Mouse (Mus musculus): ENCODE results near the gene Lrrc38. TPM values are rescaled to one million over a fixed set of nuclear protein-coding genes. Genes with fewer than 3 reads are reported as not detected.

Gene Lrrc38
- polyA plus RNA-seq, 1 experiment = 0.25 TPM

DNA sequence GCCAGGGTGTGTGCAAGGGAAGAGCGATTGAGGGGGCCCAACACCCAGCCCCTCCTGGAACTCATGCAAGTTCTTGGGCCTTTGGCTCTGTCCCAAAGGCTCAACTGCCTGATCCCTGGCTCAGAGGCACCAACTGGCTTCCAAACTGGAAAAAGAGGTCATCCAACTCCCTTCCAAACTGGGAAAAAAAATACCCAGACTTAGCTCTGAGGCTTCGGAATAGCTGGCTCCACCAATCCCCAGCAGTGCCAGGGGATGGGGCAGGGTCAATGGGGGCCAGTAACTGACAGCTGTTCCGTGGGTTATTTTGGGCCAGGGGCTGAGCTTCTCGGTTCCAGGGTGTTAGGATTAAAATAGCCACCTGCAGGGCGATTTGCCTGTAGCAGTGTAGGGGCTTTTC, 879 bp upstream of the Lrrc38 start:
- H3K4me3 ChIP-seq (replicated peaks; ENCODE audit: extremely low read depth, low read depth, low read length) = no peak overlapping the region
- DNase-seq = no peak
- WGBS = 18% methylated on average over 5 of the region's 5 CpGs
- TF ChIP-seq CTCF (IDR thresholded peaks at IDR 0.05; ENCODE audit: insufficient read depth, low read length) (no peak), POLR2A (IDR thresholded peaks at IDR 0.05; ENCODE audit: borderline replicate concordance, extremely low read depth, low read depth, low read length) (no peak)
- H3K4me1 ChIP-seq (ENCODE audit: control insufficient read depth, insufficient read depth, low read length) = no peaks in the 10 kb centered on the region

DNA sequence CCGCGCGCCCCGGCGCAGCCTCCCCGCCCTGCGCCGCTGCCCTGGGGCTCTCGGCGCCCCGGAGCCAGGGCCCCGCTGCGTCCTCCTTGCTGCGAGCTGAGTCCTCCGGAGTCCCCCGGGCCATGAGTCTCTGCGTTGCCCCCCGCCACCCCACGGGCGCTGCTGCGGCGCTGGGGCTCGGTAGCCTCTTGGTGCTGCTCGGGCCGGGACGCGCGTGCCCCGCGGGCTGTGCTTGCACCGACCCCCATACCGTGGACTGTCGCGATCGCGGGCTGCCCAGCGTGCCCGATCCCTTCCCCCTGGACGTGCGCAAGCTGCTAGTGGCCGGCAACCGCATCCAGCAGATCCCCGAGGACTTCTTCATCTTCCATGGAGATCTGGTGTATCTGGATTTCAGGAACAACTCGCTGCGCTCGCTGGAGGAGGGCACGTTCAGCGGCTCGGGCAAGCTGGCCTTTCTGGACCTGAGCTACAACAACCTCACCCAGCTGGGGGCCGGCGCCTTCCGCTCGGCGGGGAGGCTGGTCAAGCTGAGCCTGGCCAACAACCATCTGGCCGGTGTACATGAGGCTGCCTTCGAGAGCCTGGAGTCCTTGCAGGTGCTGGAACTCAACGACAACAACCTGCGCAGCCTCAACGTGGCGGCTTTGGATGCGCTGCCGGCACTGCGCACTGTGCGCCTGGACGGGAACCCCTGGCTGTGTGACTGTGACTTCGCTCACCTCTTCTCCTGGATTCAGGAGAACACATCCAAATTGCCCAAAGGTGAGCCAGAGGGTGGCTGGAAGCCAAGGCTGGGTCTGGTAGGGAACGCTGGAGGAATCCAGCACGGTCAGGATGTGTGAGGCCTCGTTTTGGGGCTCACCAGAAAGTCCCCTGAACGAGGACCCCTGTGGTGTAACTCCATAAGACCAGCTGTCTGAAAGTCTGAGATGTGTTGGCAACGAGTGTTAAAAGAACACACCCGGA, 774 bp downstream of the Lrrc38 start:
- WGBS = 3% methylated on average over 72 of the region's 72 CpGs
- TF ChIP-seq POLR2A (IDR thresholded peaks at IDR 0.05; ENCODE audit: borderline replicate concordance, extremely low read depth, low read depth, low read length) (no peak), CTCF (IDR thresholded peaks at IDR 0.05; ENCODE audit: insufficient read depth, low read length) (no peak)
- Histone ChIP-seq H3K4me1 (ENCODE audit: control insufficient read depth, insufficient read depth, low read length) (no peaks in the 10 kb centered on the region), H3K4me3 (replicated peaks; ENCODE audit: extremely low read depth, low read depth, low read length) (no peak overlapping the region)
- no peak for DNase-seq

- TF ChIP-seq POLR2A (IDR thresholded peaks at IDR 0.05; ENCODE audit: borderline replicate concordance, extremely low read depth, low read depth, low read length) (no peak), CTCF (IDR thresholded peaks at IDR 0.05; ENCODE audit: insufficient read depth, low read length) (no peak)
- DNase-seq = no peak
- Histone ChIP-seq H3K4me3 (replicated peaks; ENCODE audit: extremely low read depth, low read depth, low read length) (no peak overlapping the region), H3K4me1 (ENCODE audit: control insufficient read depth, insufficient read depth, low read length) (no peaks in the 10 kb centered on the region)
- 78% methylated on average over 4 of the region's 4 CpGs for WGBS
These were observed 2.7 kb downstream of the Lrrc38 start for GRCm38 (mm10) chr4:143352301-143352700.

GRCm38 (mm10) chr4:143361520-143361919, 12.0 kb downstream of the Lrrc38 start:
- no peaks in the 10 kb centered on the region for H3K4me1 ChIP-seq (ENCODE audit: control insufficient read depth, insufficient read depth, low read length)
- H3K4me3 ChIP-seq (replicated peaks; ENCODE audit: extremely low read depth, low read depth, low read length) = no peak overlapping the region
- no peak for DNase-seq
- no peak for TF ChIP-seq POLR2A (IDR thresholded peaks at IDR 0.05; ENCODE audit: borderline replicate concordance, extremely low read depth, low read depth, low read length)
- no peak for TF ChIP-seq CTCF (IDR thresholded peaks at IDR 0.05; ENCODE audit: insufficient read depth, low read length)
- WGBS = 59% methylated on average over 10 of the region's 10 CpGs

- H3K4me3 ChIP-seq (replicated peaks; ENCODE audit: extremely low read depth, low read depth, low read length) = no peak overlapping the region
- no peaks in the 10 kb centered on the region for H3K4me1 ChIP-seq (ENCODE audit: control insufficient read depth, insufficient read depth, low read length)
- 52% methylated on average over 15 of the region's 15 CpGs for WGBS
- DNase-seq = no peak
- TF ChIP-seq CTCF (IDR thresholded peaks at IDR 0.05; ENCODE audit: insufficient read depth, low read length) = no peak
- TF ChIP-seq POLR2A (IDR thresholded peaks at IDR 0.05; ENCODE audit: borderline replicate concordance, extremely low read depth, low read depth, low read length) = no peak
These were observed 17.0 kb downstream of the Lrrc38 start for GRCm38 (mm10) chr4:143366415-143367041.

- no peak for TF ChIP-seq POLR2A (IDR thresholded peaks at IDR 0.05; ENCODE audit: borderline replicate concordance, extremely low read depth, low read depth, low read length)
- TF ChIP-seq CTCF (IDR thresholded peaks at IDR 0.05; ENCODE audit: insufficient read depth, low read length) = no peak
- Histone ChIP-seq H3K4me3 (replicated peaks; ENCODE audit: extremely low read depth, low read depth, low read length) (no peak overlapping the region), H3K4me1 (ENCODE audit: control insufficient read depth, insufficient read depth, low read length) (no peaks in the 10 kb centered on the region)
- DNase-seq = no peak
- WGBS = 39% methylated on average over 7 of the region's 7 CpGs
These were observed 29.9 kb downstream of the Lrrc38 start for GRCm38 (mm10) chr4:143379480-143379879.

DNA sequence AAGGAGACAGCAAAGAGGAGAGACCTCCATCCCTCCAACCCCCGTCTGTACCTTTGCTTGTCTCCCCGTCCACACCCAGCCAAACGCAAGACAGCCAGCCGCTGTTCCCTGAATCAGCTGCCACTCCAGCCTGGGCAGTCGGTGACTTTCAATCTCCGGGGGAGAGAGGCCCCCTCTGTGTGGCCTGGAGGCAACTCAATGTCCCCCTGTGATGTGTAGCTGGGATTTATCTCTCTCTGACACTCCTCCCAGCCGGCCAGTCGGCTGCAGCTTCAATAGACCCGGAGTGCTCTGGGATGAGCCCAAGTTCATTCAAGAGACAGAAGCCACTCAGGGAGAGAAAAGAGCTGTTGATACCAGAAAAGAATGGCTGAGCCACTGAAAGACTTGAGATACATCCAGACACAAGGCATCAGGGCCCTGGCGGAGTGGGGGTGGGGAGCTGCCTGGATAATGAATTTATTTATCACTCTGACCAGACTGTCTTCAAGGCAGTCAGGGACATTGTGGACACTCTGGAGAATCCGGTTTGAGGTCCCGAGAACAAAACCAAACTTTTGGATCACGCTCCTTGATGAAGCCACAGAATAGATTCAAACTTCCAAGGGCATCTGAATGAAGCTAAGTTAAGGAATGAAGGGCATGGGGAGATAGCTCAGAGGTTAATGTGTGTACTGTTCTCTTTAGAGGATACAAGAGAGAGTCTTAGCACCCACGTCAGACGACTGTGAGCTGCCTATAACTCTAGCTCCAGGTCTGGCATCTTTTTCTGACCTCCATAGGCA, 30.6 kb downstream of the Lrrc38 start:
- Histone ChIP-seq H3K4me3 (replicated peaks; ENCODE audit: extremely low read depth, low read depth, low read length) (no peak overlapping the region), H3K4me1 (ENCODE audit: control insufficient read depth, insufficient read depth, low read length) (no peaks in the 10 kb centered on the region)
- TF ChIP-seq CTCF (IDR thresholded peaks at IDR 0.05; ENCODE audit: insufficient read depth, low read length) = no peak
- TF ChIP-seq POLR2A (IDR thresholded peaks at IDR 0.05; ENCODE audit: borderline replicate concordance, extremely low read depth, low read depth, low read length) = no peak
- 32% methylated on average over 15 of the region's 15 CpGs for WGBS
- DNase-seq = no peak

DNA sequence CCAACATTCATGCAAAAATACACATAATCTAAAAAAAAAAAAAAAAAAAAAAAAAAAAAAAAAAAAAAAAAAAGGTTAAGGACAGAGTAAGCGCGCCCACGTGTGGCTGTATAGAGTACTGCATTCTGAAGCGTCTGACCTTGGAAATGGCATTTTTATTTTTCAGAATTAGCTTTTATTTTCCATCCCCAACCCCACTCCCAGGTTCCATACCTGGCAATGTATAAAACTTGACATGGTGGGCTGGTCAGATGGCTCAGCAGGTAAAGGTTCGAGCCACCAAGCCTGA, 31.1 kb downstream of the Lrrc38 start:
- H3K4me1 ChIP-seq (ENCODE audit: control insufficient read depth, insufficient read depth, low read length) = no peaks in the 10 kb centered on the region
- WGBS = 1% methylated on average over 5 of the region's 5 CpGs
- no peak overlapping the region for H3K4me3 ChIP-seq (replicated peaks; ENCODE audit: extremely low read depth, low read depth, low read length)
- DNase-seq = peak; percentile 14
- TF ChIP-seq CTCF (IDR thresholded peaks at IDR 0.05; ENCODE audit: insufficient read depth, low read length) (peak; percentile 54), POLR2A (IDR thresholded peaks at IDR 0.05; ENCODE audit: borderline replicate concordance, extremely low read depth, low read depth, low read length) (no peak)

DNA sequence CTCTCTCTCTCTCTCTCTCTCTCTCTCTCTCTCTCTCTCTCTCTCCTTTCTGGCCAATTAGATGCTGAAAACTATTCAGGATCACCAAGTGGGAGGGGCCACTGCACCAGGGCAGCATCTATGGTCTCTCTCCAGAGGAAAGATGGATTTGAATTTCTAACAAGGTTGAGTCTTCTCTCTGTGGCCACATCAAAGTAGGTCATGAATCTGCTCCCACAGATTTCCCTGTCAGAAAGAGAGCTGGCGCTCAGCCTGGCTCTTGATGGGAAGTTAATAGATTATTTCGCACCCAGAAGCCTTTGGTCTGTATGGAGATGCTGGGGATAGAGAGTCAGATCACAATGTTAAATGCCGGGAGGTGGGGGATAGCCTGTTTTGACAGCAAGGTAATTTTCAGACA, 32.6 kb downstream of the Lrrc38 start:
- WGBS = 67% methylated on average over 3 of the region's 3 CpGs
- no peak for TF ChIP-seq POLR2A (IDR thresholded peaks at IDR 0.05; ENCODE audit: borderline replicate concordance, extremely low read depth, low read depth, low read length)
- TF ChIP-seq CTCF (IDR thresholded peaks at IDR 0.05; ENCODE audit: insufficient read depth, low read length) = no peak
- Histone ChIP-seq H3K4me1 (ENCODE audit: control insufficient read depth, insufficient read depth, low read length) (no peaks in the 10 kb centered on the region), H3K4me3 (replicated peaks; ENCODE audit: extremely low read depth, low read depth, low read length) (no peak overlapping the region)
- DNase-seq = no peak
